Mouse (Mus musculus) cerebellum, adult 9-10 months (tissue): ENCODE data around the gene Dhx29.

Source experiments
- DNase-seq: peaks from one replicate; pipeline ENCODE4 v3.0.0; 2022

Gene Dhx29

GRCm38 (mm10) chr13:112927287-112928001 is at the start of gene Dhx29, which contains the start of gene Mtrex:
Dhx29 (plus strand) TSS chr13:112927454.
Mtrex (minus strand) TSS chr13:112927398.
- DNase-seq: peak; percentile 99

DNA sequence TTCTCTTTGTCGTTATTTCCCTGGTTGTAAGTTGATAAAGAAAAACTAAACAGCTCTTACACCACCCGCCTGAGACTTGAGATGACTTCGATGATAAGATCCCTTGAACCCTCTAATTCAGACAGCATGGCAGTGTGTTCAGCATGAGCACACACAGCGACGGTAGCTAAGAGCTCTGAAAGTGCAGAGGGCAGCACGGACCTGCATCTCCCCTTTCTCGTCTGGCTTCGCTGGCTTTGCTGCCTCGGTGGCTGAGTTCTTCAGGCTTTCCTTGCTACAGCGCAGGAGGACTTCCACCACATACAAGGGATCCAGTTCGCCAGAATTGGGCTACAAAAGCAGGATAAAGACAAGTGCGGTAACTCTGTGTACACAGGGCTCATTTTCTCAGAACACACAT is 40.0 kb upstream of the Dhx29 start:
- no peak for DNase-seq

GRCm38 (mm10) chr13:112902176-112902575 is 25.1 kb upstream of the Dhx29 start:
- no peak for DNase-seq

DNA sequence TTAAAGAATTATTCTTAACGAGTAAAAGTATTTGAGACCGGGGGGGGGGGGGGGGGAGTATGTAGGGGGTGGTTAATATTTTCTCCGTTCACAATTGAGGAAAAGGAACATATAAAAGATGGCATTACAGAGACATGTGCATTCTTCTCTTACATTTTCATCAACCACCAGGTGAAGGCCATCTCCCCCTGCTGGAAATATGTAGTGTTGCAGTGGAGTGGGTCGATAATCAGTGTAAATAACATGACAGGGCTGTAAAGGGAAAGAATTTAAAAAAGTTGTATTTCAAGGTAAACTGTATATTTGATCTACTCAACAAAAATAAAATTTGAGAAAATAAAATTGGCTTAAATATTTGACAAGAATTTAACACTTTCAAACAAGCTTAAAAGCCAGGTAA is 17.6 kb upstream of the Dhx29 start:
- DNase-seq: peak; percentile 36

DNA sequence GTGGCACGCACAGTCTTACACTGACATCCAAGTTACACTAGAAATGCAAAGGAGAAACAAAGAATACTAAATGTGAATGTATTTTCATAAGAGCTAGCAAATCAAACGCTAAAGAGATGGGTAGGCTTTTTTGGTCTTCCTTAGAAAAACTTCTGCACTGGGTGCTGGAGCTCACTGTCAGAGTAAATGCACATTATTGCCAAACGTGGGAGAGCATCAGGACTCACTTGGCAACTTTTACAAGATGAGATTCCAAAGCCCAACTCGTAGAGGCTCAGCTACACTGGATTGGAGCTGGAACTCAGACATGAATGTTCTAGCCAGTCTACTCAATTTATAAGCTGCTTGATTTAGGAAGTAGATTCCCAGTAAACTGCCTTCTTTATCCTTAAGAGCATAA is 16.8 kb upstream of the Dhx29 start:
- no peak for DNase-seq

DNA sequence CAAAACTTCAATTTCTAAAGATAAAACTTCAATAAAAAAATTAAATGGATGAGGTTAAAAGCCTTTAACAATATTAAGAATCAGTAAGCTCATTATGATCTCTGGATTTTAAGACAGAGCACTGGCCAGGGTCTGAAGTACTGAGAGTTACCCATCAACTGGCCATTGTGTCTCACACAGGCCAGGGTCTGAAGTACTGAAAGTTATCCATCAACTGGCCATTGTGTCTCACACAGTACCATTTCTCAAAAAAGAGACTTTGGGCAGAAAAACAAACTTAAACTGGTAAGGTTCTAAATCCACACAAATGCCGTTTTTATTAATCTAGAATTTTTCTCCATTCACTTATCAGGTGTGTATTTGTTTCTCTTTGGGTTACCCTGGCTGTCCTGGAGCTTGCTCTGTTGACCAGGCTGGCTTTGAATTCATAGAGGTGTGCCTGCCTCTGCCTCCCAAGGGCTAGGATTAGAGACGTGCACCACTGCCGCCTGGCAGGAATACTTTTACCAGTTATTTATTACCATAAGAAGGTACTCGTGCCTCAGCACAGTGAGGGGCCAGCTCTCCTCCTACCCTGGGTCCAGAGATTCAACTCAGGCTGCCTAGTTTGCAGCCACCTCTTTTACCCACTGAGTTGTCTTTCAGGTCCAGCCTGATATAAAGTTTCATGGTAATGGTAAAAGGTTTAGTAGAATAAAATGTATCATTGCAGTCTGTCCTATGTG is 8.0 kb upstream of the Dhx29 start:
- no peak for DNase-seq

DNA sequence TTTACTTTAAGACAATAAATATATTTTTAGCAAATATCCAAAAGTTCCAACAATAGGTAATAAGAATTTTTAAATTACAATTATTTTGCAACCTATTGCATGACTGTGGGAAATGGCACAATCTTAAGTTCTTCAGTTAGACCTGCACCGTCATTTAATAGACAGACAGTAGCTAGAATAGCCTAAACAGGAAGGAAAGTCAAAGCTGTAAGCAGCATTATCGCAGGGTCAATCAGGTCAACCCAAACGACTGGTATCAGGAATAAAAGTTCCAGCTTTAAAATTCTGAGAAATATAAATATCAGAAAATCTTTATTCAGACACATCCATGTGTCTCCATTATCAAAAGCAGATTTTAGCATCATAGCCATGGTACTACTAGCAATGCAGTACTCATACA is 6.3 kb upstream of the Dhx29 start:
- DNase-seq: no peak

DNA sequence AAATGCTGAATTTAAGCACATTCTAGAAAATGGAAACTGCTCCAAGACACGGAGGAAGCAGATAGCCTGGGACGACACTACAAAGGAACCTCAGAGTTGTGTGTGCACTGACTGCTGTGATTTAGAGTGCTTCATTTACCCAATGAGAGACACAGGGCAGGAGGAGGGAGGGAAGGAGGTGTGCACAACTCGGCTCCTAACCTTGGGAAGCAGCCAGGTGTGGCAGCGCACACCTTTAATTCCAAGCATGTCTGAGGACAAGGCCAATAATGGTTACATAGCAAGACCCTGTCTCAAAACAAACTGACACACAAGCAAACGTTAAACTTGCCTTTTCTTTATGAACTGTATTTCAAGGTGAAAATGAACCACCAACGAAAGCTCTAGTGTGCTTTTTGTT is 2.0 kb upstream of the Dhx29 start:
- no peak for DNase-seq

- DNase-seq: no peak
Measured at GRCm38 (mm10) chr13:112925976-112926375, 1.3 kb upstream of the Dhx29 start.

GRCm38 (mm10) chr13:112926796-112927195 is 458 bp upstream of the Dhx29 start:
- peak; percentile 53 for DNase-seq

DNA sequence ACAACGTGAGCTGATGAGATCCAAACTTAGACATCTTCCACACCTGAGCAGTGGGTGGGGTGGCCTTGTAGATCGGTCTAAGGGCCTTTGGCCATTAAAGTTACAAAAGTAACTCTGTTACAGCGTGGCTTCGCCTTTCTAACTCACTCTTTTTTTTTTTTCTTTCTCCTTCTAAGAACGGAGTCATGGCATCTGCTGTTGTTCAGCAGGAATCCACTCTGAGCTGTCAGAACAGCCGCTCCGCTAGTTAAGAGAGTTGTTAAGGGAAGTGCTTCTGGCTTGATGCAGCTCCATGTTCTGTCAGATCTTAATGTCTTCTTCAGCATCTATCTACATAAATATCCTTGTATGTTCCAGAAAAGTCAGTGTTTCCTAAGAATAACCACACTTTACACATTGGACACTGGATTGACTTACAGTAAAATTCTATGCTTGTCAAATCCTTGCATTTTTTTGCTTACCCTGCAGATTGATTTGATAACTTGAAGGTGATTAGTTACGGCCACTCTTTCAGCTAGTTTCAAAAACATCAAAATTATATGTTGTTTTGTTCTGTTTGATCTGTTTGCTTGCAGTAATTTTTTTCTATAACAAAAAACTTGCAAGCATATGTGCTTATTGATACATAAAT is 899 bp downstream of the Dhx29 start:
- DNase-seq: peak; percentile 10

DNA sequence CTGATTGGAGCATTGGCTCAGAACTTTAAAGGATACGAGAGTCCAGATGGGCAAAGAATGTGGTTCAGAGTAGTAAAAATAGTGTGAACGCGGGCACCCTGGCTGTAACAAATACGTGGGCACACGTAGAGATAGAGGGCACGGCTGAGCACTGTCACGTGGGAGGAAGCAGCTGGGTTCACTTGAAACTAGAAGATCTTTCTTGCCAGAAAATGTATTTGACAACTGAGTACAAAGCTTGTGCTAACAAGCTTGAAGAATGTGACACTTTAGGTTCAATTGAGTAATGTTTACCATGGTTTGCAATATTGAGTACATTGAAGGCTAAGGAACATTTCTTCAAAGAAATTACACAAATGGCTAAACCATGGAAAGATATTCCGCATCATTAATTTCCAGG is 10.9 kb downstream of the Dhx29 start:
- no peak for DNase-seq

GRCm38 (mm10) chr13:112941879-112942330 is 14.7 kb downstream of the Dhx29 start:
- no peak for DNase-seq

DNA sequence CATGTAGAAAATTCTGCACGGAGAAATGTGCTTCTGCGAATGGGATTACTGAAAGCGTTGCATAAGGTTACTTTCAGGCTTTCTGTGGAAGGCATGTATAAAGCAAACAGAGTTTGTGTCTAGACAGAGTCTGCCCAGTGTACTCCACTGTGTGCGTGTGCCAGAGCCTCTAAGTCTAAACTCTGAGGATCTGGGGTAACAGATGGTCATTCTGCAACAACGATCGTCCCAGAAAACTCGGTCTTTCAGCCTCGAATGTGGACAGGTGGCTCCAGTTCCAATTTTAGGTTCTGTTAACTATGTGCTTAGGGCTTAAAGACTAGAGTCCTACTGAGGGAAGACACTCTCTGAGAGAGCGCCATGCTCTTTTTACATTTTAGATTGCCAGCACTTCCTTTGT is 18.1 kb downstream of the Dhx29 start:
- DNase-seq: peak; percentile 16

DNA sequence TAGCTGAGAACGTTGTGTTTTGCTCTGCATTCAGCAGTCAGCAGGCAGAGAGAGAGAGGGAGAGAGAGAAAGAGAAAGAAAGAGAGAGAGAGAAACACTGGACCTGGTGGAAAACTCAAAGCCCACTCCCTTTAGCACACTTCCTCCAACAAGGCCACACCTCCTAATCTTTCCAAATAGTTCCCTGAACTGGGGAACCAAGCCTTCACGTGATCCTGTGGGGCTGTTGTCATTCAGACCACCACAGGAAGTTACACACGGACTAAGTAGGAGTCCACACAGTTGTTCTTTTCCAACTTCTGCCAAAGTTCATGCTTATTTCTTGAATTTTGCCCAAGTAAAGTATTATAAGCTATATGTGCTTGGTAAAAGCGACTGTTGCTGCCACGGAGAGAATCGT is 18.6 kb downstream of the Dhx29 start:
- DNase-seq: no peak

GRCm38 (mm10) chr13:112954067-112954466 is 26.8 kb downstream of the Dhx29 start:
- no peak for DNase-seq

DNA sequence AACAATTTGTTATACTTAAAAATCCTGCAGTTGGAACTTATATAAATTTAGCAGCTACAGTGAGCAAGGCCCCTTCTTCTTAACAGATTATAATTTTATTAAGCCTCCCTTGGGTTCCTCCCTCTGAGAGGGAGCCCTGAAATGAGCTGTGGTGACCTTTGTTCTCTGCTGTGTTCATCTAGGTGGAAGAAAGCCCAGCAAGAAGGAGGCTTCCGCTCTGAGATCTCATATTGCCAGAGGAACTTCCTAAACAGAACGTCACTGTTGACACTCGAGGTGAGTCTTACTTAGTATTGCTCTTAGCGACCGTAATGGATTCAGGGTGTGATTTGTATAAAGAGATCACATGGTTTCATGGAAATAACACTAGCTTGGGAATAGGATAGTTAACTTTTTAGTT is 35.8 kb downstream of the Dhx29 start:
- no peak for DNase-seq

DNA sequence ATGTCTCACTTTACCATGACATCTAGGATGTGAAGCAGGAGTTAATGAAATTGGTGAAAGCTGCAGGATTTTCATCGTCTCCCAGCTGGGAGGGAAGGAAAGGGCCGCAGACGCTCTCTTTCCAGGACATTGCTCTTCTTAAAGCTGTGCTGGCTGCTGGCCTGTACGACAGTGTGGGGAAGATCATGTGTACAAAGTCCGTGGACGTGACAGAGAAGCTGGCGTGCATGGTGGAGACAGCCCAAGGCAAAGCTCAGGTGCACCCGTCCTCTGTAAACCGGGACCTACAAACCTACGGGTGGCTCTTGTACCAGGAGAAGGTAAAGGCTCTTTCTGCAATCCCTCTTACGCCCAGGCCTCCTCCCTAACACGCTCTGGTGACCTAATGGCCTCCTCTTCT is 37.2 kb downstream of the Dhx29 start:
- DNase-seq: no peak

GRCm38 (mm10) chr13:112967267-112967666 is 40.0 kb downstream of the Dhx29 start:
- DNase-seq: no peak

DNA sequence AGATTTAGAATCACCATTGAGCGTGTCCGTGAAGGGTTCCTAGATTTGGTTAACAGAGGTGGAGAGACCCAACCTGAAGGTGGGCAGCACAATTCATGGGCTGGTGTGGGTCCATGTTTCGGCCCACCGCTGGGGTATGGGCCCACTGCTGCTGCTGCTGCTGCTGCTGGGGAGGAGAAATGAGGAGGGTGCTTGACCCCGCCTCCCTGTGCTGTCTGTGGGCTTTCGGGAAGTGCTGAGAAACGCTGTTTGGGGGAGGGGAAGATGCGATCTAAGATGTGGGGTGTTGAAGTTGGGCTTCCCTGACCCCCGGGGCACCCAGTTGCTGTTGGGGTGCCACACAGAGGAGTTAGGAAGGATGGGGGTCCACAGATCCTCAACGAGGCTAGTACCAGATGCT is 49.5 kb downstream of the Dhx29 start:
- DNase-seq: no peak

GRCm38 (mm10) chr13:112985605-112986450 is 58.6 kb downstream of the Dhx29 start:
- DNase-seq: no peak

GRCm38 (mm10) chr13:112986451-112986950 is 59.2 kb downstream of the Dhx29 start:
- no peak for DNase-seq

DNA sequence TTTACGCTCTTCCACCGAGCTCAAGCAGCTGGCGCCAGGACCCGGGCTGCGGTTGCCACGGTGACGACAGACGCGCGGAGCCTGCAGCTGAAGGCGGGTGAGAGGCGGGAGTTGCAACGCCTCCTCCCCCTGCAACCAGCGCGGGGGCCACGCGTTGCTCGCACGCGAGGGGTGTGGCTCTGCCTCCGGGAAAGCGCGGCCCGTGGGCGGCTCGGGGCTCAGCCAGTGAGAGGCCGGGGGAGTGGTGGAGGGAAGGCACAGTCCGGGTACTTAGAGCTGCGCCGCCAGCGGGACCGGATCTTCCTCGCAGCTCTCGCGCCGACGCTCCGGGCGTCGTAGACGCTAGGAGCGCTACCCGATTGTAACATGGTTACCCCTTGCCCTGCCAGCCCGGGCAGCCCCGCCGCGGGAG is 60.3 kb downstream of the Dhx29 start, which contains the start of gene Ccno:
TSS of gene Ccno (plus strand) at position 271 of the 412 bp plus-strand sequence.
- peak; percentile 70 for DNase-seq
